Mouse (Mus musculus) lung, postnatal 14 days (tissue): Measurements from ENCODE around the gene Apip.

Source experiments
- DNase-seq: peaks from one replicate; pipeline ENCODE4 v3.0.0; 2021

Apip gene

DNA sequence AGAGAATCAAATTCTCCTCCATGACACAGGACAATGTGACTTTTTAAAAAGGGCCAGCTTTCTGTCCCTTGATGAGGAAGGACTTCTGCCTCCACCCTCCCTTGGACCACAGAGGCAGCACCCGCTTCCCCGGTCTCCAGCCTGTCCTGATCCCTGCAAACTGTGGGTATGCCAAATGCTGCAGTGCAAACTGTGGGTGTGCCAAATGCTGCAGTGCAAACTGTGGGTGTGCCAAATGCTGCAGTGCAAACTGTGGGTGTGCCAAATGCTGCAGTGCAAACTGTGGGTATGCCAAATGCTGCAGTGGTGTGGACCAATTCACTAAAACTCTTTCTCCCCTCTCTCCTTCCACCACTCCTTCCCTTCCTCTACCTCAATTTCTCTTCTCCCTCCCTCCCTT, 32.7 kb downstream of the Apip start:
- no peak for DNase-seq

DNA sequence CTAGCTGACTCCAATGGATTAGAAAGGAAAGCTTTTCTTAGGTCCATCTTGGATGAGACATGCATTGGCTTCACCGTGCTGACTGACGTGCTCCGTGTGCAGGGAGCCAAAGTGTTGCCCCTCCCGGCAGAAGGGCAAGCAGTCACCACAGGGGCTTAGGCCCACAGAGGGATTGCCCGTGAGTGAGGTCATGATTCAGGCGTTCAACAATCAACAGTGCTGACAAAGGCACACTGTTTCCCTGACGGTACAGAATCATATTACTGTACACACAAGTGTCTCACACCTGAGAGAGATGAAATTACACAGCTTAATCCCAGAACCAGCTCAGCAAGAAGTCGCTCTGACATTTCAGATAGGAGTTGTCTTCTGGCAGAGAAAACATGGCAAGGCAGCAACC, 38.2 kb downstream of the Apip start:
- DNase-seq: no peak

DNA sequence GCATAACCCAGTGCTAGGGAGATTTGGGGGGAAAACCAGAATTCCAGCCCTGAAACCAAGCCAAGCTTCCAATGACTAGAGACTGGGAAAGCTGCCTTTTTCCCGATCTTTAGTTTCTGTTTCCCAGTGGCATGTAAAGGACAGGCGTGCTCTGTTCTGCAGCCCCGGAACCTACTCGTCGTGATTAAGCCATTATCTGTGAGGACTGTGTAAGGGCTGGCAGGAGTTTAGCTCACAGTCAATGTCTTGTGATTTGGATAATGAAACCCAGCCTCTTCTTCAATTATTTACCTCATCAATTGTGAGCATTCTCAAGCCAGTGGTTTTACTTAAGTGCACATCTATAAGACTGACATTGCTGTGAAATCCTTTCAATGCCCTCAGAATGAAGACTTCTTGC, 43.7 kb downstream of the Apip start:
- DNase-seq: no peak

DNA sequence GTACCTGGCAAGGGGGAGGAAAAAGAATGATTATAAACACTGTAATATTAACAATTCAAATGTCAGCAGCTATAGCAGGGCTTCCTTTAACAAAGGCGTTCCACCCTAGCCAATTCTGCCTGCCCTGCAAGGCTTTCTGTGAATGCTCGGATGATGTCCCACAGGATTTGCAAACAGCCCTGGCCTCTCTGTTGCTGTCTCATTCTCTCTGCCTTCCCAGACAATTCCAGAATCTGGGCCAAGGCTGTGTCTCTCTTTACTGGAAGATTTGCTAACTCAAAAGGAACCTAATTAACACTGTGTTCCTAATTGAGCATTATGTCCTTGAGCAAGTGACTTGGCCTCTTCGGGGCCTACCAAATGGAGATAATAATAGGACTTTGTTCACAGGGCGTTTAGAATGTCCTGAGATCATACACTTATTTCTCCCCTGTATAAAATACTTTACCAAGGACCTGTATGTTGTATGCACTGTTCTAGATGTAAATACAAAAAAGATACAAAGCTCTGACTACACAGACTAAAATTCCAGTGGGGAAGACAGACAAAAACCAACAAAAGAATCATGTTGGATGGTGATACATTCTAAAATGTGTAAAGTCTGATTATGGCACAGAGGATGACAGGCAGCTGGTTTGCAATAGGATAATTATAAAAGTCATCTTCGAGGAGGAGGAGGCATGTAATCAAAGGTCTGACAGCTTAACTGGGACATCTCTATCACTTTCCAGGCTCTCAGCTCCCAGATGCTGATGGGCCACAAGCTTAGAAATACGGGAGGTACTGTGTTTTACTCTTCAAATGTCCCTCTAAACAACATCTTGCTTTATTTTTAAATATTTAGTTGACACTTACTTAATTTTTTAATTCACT, 45.1 kb downstream of the Apip start:
- DNase-seq: no peak

DNA sequence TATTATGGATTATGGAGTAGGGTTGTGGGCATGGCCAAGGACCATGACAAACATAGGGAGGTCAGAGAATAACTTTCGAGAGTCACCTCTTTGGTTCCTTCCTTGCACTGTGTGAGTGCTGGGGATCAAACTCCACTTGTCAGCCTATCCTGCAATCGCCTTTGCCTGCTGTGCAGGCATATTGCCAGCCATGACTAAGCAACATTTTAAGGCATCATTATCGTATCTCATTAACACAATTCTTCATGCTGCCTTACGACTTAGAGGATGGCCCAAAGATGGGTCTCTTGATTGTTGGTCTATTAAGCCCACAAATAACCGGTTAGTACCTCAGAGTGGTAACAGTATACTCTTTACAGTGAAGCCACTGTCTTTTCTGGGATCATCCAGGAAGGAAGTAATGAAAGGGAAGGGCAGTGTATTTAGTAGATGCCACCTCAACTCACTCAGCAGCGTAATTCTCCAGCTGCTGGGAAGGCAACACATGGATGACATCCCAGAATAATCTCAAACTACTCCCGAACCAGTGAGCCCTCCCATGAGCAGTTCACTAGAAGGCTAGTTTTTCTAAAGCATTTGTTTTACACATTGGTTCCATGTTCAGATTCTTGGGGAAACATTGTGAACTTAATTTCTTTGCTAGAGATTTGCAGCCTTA, 45.9 kb downstream of the Apip start:
- DNase-seq: no peak

DNA sequence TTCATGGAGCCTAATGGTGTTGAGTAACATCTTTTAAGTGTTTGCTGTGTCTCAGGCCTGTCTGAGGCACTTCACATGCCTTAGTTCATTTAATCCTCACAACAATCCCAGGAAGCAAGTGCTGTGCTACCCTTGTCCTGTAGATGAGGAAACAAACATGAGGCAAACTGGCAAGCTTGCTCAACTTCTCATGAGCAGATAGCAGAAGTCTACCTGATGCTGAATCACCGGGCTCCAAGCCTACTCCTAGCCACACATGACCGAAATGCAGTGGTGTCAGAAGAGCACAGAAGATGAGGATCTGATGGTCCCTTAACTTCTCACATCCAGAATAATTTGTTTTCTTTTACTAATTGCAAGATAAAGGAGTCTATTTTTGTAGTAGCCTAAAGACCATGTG, 56.2 kb downstream of the Apip start:
- DNase-seq: no peak

DNA sequence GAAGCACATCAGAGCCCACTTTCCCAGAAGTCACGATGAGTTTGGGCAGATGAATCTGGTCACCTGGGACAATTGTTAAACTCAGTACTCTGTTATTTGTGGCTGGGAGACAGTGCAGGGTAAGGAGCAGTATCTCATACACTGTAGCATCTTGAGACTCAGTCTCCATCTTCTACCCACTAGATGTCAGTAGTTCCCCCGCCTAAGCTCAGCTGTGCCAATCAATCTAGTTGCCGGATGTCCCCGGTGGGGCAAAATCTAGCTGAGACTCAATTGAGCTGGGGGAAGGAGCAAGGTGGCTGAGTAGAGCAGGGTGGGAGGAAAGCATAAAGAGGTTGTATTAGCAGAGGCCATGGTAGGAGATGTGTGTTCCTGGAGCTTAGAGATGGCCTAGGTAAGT, 57.7 kb downstream of the Apip start:
- DNase-seq: no peak

DNA sequence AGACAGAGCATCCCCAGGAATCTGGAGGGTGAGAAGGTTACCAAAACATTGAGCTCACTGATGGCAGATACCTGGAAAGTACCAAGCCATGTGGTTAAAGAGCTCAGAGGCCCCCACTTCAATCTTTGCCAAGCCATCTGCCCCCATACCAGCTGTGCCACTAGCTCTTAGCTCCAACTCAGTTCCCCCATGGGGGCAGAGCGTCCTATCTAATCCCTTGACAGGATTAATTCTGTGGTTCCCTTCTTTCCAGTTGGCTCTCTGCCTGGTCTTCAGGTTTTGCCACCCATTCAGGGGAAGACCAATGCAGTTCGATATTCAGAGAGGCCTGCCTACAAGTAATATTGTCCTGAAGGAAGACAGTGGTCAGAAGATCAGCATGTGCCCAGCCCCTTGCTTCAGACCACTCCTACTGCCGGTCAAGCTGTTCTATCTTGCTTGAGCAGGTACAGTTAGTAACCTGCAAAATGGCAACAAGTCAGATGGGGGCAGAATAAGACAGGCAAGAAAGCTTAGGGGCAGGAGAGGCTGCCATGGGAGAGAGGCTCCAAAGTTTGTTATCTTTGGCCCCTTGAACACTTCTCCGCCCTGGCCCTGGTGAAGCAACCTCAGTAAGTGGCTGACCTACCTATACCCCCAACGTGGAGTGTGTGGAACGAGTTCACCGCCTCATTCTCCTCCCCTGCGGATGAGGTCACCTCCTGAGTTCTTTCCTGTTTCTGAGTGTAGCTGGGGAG, 65.2 kb downstream of the Apip start:
- DNase-seq: peak; percentile 40
